24 mouse cellular contexts compared by ENCODE assay signal in genomic region chr2:106762920-106763319, GRCm38 (mm10).
"Had no signal": no experiment of that assay in that cellular context is flagged by ENCODE, and none has a peak within 500 bp of the region (broad histone marks: within the 10 kb centered on the region; RNA-seq: fewer than 3 reads in every experiment).

No protein-coding gene starts in this region.

- DNase-seq: gastrocnemius, adult 2 months; gastrocnemius, postnatal 10 days; gastrocnemius, postnatal 25 days; heart, adult 2 months; heart, postnatal 14 days; heart, postnatal 4 days; kidney, adult 18-20 months; kidney, adult 8-10 months; kidney, postnatal 14 days; kidney, postnatal 4 days had no signal

- H3K36me3 ChIP-seq: heart, embryonic 15.5 days; liver, embryonic 12.5 days had no signal

- ATAC-seq: hindbrain, embryonic 16.5 days; inflammation-experienced regulatory T-cells, adult 6 months; liver, embryonic 12.5 days had no signal

- H3K27ac ChIP-seq: gastrocnemius, adult 2 months; heart, adult 2 months; heart, embryonic 13.5 days; heart, embryonic 15.5 days; hindbrain, embryonic 10.5 days; hindbrain, embryonic 12.5 days; hindbrain, embryonic 14.5 days; layer of hippocampus, adult 2 months; left cerebral cortex, adult 2 months; limb, embryonic 10.5 days; limb, embryonic 12.5 days; liver, embryonic 12.5 days; liver, embryonic 14.5 days had no signal

- H3K27me3 ChIP-seq: heart, embryonic 13.5 days; heart, embryonic 15.5 days; limb, embryonic 12.5 days; liver, embryonic 12.5 days had no signal

- H3K4me1 ChIP-seq: liver, embryonic 12.5 days had no signal

- H3K4me2 ChIP-seq: heart, embryonic 11.5 days; heart, embryonic 13.5 days; heart, embryonic 15.5 days; hindbrain, embryonic 12.5 days; hindbrain, embryonic 14.5 days; limb, embryonic 12.5 days; liver, embryonic 12.5 days had no signal

- H3K4me3 ChIP-seq: gastrocnemius, adult 2 months; heart, adult 2 months; heart, embryonic 13.5 days; heart, embryonic 15.5 days; hindbrain, embryonic 10.5 days; hindbrain, embryonic 12.5 days; layer of hippocampus, adult 2 months; left cerebral cortex, adult 2 months; limb, embryonic 10.5 days; limb, embryonic 12.5 days; liver, embryonic 12.5 days had no signal

- H3K9ac ChIP-seq: heart, embryonic 13.5 days; heart, embryonic 15.5 days; hindbrain, embryonic 12.5 days; hindbrain, embryonic 14.5 days; limb, embryonic 12.5 days; liver, embryonic 12.5 days; liver, embryonic 14.5 days had no signal

- H3K9me3 ChIP-seq: heart, embryonic 13.5 days; heart, embryonic 15.5 days; hindbrain, embryonic 10.5 days; hindbrain, embryonic 12.5 days; limb, embryonic 10.5 days; limb, embryonic 12.5 days; liver, embryonic 12.5 days had no signal
